Mouse (Mus musculus) thymus, adult 2 months (tissue): ENCODE data around the gene Tigar. TPM values are rescaled to one million over a fixed set of nuclear protein-coding genes. Genes with fewer than 3 reads are reported as not detected.

ENCODE experiments used
- DNase-seq: peaks from one replicate; pipeline ENCODE4 v3.0.0; 2021
- H3K27ac ChIP-seq: fragments of 200-500 bp; 2 replicates; pipeline ENCODE4 v1.5.1; 2012; ENCODE audit warnings: low read length, control low read depth; ENCODE audit not compliant: control insufficient read depth, insufficient read depth
- H3K27me3 ChIP-seq: fragments of 200-500 bp; 2 replicates; pipeline ENCODE4 v1.6.1; 2012; ENCODE audit warnings: mild to moderate bottlenecking, low read length, moderate library complexity, mixed read lengths; ENCODE audit not compliant: control insufficient read depth, insufficient read depth
- H3K36me3 ChIP-seq: fragments of 200-500 bp; 2 replicates; pipeline ENCODE4 v1.6.1; 2012; ENCODE audit warnings: mild to moderate bottlenecking, low read length, moderate library complexity; ENCODE audit not compliant: control insufficient read depth, insufficient read depth
- H3K4me1 ChIP-seq: fragments of 200-500 bp; replicated peaks from 2 replicates; pipeline ENCODE4 v1.6.1; 2012; ENCODE audit warnings: low read length; ENCODE audit not compliant: control insufficient read depth, insufficient read depth
- H3K4me3 ChIP-seq: fragments of 200-500 bp; 2 replicates; pipeline ENCODE4 v1.5.1; 2012; ENCODE audit warnings: mild to moderate bottlenecking, low read length, control low read depth, moderate library complexity; ENCODE audit not compliant: control insufficient read depth, insufficient read depth
- CTCF ChIP-seq: fragments of 200-500 bp; IDR thresholded peaks from 2 replicates; pipeline ENCODE4 v1.5.1; 2012; ENCODE audit warnings: mild to moderate bottlenecking, control low read depth, low read length, moderate library complexity, borderline replicate concordance; ENCODE audit not compliant: control insufficient read depth, poor library complexity, insufficient read depth; ENCODE audit errors: extremely low read depth
- POLR2A ChIP-seq: fragments of 200-500 bp; IDR thresholded peaks from 2 replicates; pipeline ENCODE4 v1.6.1; 2012; ENCODE audit warnings: mild to moderate bottlenecking, low read length, control low read depth, moderate library complexity; ENCODE audit not compliant: control insufficient read depth, poor library complexity, insufficient read depth; ENCODE audit errors: extremely low read depth
- WGBS: fragments of 180-500 bp; shearing (Covaris S2); methylation state at CpG from one replicate; pipeline ENCODE4 v1.1.7; 2018; 5-methylcytosine and 5-hydroxymethylcytosine counted together
- polyA plus RNA-seq: library from polyadenylated mRNA; depleted of rRNA; stranded (reverse); fragments of >200 nt; gene quantifications from 2 replicates; pipeline ENCODE4 v1.2.3, GENCODE M21; 2012

The Tigar gene
- polyA plus RNA-seq, 1 experiment, result 2.4 TPM

DNA sequence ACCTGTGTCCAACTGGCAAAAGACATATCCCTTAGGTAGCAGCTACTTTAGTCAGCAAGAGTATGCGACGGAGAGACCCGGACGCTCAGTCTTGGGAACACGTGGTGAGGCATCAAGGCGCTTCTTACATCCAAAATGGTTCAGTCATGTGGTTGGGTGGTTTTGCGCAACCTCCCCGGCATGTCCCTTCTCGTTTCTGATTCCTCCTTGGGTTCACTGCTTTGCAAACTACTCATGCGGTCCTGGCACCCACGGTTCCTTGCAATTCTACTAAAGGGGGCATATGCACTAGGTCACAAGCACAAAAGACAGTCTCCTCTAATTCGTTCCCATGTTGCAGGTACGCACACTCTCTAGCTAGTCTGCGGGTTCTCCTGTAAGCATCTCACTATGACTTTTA is 20.3 kb upstream of the Tigar start:
- WGBS, result 94% methylated on average over 14 of the region's 14 CpGs
- H3K27me3 ChIP-seq, result no peaks in the 10 kb centered on the region
- TF ChIP-seq POLR2A (no peak), CTCF (no peak)
- no peaks in the 10 kb centered on the region for H3K36me3 ChIP-seq
- no peak overlapping the region for H3K27ac ChIP-seq
- H3K4me3 ChIP-seq, result no peak overlapping the region
- no peaks in the 10 kb centered on the region for H3K4me1 ChIP-seq
- no peak for DNase-seq

DNA sequence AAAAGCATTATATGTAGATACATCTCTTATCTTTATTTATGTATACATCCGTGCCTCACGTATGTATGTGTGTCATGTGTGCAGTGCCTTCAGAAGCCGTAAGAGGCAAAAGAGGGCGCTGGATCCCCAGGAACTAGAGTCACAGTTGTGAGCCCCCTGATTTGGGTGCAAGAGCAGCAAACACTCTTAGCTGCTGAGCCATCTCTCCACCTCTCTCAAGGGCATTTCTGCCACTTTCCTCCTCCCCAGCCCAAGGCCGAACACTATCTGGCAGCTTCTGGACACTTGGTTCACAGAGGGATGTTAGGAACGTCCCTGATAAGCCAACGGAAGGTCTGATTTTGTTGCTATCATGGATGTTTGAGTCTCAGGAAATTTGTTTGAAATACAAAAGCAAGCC is 14.1 kb upstream of the Tigar start:
- Histone ChIP-seq H3K27me3 (no peaks in the 10 kb centered on the region), H3K27ac (no peak overlapping the region), H3K36me3 (no peaks in the 10 kb centered on the region), H3K4me1 (no peaks in the 10 kb centered on the region), H3K4me3 (no peak overlapping the region)
- TF ChIP-seq CTCF (no peak), POLR2A (no peak)
- WGBS, result 94% methylated on average over 7 of the region's 7 CpGs
- no peak for DNase-seq

DNA sequence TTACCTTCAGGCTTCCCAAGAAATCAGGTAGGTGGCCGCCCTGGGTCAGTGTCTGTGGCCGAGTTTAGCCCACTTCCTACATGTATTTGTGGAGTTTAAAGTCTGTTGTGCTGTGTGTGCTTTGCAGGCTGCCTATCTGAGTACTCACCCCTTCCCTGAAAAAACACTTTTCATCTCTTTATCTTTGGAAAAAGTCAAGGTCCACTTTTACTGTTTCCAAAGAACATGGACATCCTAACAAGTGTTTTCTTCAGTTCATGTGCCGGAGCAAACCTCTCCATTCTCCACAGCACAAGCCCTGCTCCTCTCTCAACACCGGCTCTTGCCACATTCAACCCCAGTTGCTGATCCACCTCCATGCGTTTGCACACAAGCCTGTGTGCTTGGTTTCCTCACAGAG is 13.6 kb upstream of the Tigar start:
- TF ChIP-seq POLR2A (no peak), CTCF (no peak)
- Histone ChIP-seq H3K27ac (no peak overlapping the region), H3K4me1 (no peaks in the 10 kb centered on the region), H3K4me3 (no peak overlapping the region), H3K27me3 (no peaks in the 10 kb centered on the region), H3K36me3 (no peaks in the 10 kb centered on the region)
- 88% methylated on average over 5 of the region's 5 CpGs for WGBS
- no peak for DNase-seq

DNA sequence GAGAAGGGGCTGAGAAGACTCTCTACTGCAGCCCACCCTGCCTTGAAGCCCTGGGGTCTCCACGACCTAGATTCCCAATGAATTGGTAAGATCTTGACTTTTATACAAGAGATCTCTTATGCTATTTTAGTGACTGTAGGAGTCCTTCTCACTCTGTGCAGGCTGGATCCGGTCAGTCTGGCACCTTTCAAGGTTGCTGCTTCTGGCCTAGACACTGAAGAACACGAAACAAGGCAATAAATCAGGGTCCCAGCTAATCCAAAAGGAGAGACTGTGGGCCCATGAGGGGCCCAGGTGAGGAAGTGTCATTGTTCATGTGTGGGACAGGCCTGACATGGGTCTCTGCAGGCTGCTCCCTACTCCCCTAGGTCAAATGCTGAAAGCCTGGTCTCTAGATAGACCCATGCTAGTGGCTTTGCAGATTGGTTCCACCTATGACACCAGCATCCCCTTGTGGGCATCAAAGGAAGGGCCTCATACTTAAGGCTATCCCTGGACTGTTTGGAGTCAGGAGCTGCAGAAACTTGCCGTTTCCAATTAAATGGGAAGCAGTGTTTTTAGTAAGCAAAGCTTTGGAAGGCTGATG is 13.0 kb upstream of the Tigar start:
- DNase-seq, result no peak
- Histone ChIP-seq H3K36me3 (no peaks in the 10 kb centered on the region), H3K27ac (no peak overlapping the region), H3K27me3 (no peaks in the 10 kb centered on the region), H3K4me1 (no peaks in the 10 kb centered on the region), H3K4me3 (no peak overlapping the region)
- no peak for TF ChIP-seq CTCF
- TF ChIP-seq POLR2A, result no peak
- WGBS, result 81% methylated on average over 4 of the region's 4 CpGs

DNA sequence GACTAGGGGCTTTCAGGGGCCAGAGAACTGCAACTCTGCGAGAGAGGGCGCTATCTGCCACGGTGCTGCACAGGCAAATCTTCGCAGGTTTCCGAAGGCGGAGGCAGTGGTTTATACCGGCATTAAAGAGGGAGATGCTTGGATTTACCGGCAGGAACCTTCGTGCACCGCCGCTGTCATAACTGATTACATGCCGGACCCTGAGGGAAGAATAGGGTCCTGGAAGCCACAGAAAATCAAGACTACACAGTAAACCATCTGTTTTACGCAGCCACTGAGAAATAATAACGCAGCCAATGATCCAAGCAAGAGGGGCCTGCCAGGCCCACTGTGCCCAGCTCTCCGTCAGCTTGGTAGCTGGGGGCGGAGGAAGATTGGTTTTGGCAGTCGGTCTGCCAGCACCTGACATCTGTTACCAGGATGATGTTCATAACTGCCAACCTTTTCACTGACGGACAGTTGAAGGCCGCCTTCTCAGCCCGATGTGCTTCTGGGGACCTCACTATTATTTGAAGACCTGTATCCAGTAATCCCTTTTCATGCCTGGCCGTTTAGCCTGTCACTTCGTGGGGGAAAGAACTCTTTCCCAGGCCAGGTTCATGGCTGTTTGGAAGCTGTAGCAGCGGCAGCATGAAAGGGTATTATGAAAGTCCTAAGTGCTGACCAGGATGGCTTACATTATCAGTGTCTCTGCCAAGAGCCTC is 5.5 kb upstream of the Tigar start:
- WGBS, result 83% methylated on average over 23 of the region's 23 CpGs
- H3K4me3 ChIP-seq, result no peak overlapping the region
- no peaks in the 10 kb centered on the region for H3K27me3 ChIP-seq
- no peaks in the 10 kb centered on the region for H3K4me1 ChIP-seq
- H3K27ac ChIP-seq, result no peak overlapping the region
- no peak for TF ChIP-seq CTCF
- no peak for TF ChIP-seq POLR2A
- no peak for DNase-seq
- no peaks in the 10 kb centered on the region for H3K36me3 ChIP-seq

DNA sequence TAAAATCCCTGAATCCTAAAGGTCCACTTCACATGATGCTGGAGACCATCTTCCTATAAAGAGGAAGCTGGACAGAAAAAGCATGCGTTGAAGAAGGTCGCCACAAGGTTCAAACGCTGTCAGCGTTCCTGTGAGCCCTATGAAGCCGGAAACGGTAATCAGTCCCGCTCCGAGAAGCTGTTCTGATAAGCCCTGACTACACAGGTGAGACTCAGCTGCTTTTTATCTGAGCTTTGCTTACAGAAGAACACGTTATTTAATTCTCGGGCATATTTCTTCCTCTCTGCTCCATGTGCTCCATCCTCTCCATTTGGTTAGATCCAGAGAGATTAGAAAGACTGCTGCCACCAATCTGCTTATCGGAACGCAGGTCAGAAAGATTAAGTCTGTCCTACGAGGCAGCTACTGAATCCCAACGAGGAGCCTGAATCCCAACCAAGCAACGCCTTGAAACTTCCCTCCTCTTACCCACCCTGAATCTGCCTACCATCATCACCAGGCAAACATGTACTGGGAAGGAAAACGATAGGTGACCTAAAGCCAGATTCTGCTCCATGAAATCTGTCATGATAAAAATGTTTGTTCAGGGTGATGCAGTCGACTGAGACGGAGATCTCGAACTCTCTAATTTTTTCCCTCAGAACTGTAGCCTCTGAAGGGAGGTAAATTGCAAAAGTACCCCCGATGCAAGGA is 843 bp downstream of the Tigar start:
- H3K27ac ChIP-seq, result no peak overlapping the region

DNA sequence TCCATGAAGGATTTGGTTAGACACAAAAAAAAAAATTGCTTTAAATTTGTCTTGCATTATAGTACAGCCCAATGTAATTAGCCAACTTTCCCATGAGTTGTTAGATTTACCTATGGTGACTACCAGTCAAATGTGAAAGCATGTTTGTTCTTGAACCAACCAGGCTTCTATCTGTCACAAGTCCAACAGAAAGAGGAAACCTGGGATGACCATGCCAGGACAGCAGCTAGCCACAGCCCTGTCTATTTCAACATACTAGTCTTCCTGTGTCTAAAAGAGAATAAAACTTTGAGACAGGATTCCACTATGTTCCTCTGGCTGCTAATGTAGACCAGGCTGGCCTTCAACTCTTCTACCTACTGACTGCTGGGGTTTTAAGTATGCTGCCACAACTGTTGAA is 1.9 kb downstream of the Tigar start:
- Histone ChIP-seq H3K27me3 (no peaks in the 10 kb centered on the region), H3K4me1 (peaks cover 10% of the 10 kb centered on the region; the same call in 1 of the 2 replicates), H3K4me3 (no peak overlapping the region), H3K27ac (no peak overlapping the region), H3K36me3 (no peaks in the 10 kb centered on the region)
- DNase-seq, result no peak
- TF ChIP-seq POLR2A, result no peak
- TF ChIP-seq CTCF, result no peak

More for the DNA sequence above, 843 bp downstream of the Tigar start:
- Histone ChIP-seq H3K4me1 (peaks cover 10% of the 10 kb centered on the region; the same call in 1 of the 2 replicates), H3K4me3 (no peak overlapping the region), H3K27me3 (no peaks in the 10 kb centered on the region), H3K36me3 (no peaks in the 10 kb centered on the region)
- 48% methylated on average over 20 of the region's 20 CpGs for WGBS
- DNase-seq, result no peak
- TF ChIP-seq POLR2A (no peak), CTCF (no peak)
